Mouse (Mus musculus) limb, embryonic 12.5 days (tissue): Measurements from ENCODE around the gene Zdhhc24. TPM values are rescaled to one million over a fixed set of nuclear protein-coding genes. Genes with fewer than 3 reads are reported as not detected.

ENCODE experiments used
- ATAC-seq: fragments of 200-750 bp; cut with Nextera tagmentation; 2 replicates; pipeline ENCODE4 v1.8.0; 2017; ENCODE audit warnings: low read depth, moderate TSS enrichment; ENCODE audit not compliant: insufficient number of reproducible peaks, insufficient read depth, low FRiP score, low TSS enrichment
- H3K27ac ChIP-seq: fragments of 300-500 bp; sonication (generic); 2 replicates; pipeline ENCODE4 v1.5.1; 2016; ENCODE audit warnings: mild to moderate bottlenecking, moderate library complexity
- H3K27me3 ChIP-seq: fragments of 300-500 bp; sonication (generic); 2 replicates; pipeline ENCODE4 v1.6.1; 2016; ENCODE audit warnings: mild to moderate bottlenecking, moderate library complexity
- H3K36me3 ChIP-seq: fragments of 300-500 bp; sonication (generic); 2 replicates; pipeline ENCODE4 v1.6.1; 2016; ENCODE audit warnings: mild to moderate bottlenecking, moderate library complexity
- H3K4me1 ChIP-seq: fragments of 300-500 bp; sonication (generic); replicated peaks from 2 replicates; pipeline ENCODE4 v1.6.1; 2016
- H3K4me2 ChIP-seq: fragments of 300-500 bp; sonication (generic); 2 replicates; pipeline ENCODE4 v1.6.1; 2016; ENCODE audit warnings: mild to moderate bottlenecking, moderate library complexity
- H3K4me3 ChIP-seq: fragments of 300-500 bp; sonication (generic); replicated peaks from 2 replicates; pipeline ENCODE4 v1.5.1; 2016; ENCODE audit warnings: mild to moderate bottlenecking
- H3K9ac ChIP-seq: fragments of 300-500 bp; sonication (generic); replicated peaks from 2 replicates; pipeline ENCODE4 v1.6.1; 2016; ENCODE audit warnings: mild to moderate bottlenecking, moderate library complexity
- H3K9me3 ChIP-seq: fragments of 300-500 bp; sonication (generic); 2 replicates; pipeline ENCODE4 v1.6.1; 2016; ENCODE audit warnings: mild to moderate bottlenecking, moderate library complexity
- WGBS: fragments of 180-500 bp; shearing (Covaris S2); methylation state at CpG from one replicate; pipeline ENCODE4 v1.1.7; 2016; 5-methylcytosine and 5-hydroxymethylcytosine counted together
- polyA plus RNA-seq: library from polyadenylated mRNA; unstranded; fragments of >200 nt; fragmentation: Nextera tagmentation; extraction: Ambion mirVana; gene quantifications from 2 replicates; pipeline ENCODE4 v1.2.1, GENCODE M21; 2016

Zdhhc24 gene
- polyA plus RNA-seq, 1 experiment from 2014 or later: 9.5 TPM

DNA sequence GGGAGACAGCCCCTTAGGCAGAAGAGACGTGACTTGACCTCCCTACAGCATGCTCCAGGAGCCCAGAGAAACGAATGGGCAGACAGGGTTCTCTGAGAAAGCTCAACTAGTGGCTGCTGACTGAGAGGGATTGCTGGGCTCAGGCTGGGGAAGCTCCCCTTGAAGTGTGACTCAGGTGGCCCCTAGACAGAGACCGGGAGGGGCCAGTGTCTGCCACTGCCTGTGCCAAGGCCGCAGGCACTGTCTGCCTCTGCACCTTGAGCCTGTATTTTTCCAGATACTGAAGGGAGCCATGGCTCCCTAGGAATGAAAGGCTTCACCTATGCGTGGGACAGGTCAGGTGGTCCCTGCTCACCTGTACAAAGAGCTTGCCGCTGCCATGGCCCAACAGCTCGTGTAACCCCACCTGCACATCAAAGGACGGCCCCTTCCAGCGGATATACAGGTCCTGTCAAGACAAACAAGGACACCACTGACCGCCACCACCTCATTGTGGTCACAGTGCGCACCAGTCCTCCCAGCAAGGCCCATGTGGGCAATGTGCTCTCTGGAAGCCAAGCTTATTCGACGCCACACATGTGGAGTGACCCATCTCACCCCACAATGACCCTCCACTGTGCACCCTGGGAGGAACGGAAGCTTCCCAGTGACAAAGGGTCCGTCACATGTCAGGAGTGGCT is 37.6 kb downstream of the Zdhhc24 start:
- no peak overlapping the region for H3K27ac ChIP-seq
- no peaks in the 10 kb centered on the region for H3K9me3 ChIP-seq
- peaks cover 98% of the 10 kb centered on the region for H3K36me3 ChIP-seq
- no peaks in the 10 kb centered on the region for H3K27me3 ChIP-seq
- H3K4me1 ChIP-seq: no peaks in the 10 kb centered on the region
- no peak overlapping the region for H3K4me3 ChIP-seq
- H3K9ac ChIP-seq: no peak overlapping the region
- H3K4me2 ChIP-seq: no peak overlapping the region
- no peak for ATAC-seq
- WGBS: 93% methylated on average over 15 of the region's 15 CpGs

DNA sequence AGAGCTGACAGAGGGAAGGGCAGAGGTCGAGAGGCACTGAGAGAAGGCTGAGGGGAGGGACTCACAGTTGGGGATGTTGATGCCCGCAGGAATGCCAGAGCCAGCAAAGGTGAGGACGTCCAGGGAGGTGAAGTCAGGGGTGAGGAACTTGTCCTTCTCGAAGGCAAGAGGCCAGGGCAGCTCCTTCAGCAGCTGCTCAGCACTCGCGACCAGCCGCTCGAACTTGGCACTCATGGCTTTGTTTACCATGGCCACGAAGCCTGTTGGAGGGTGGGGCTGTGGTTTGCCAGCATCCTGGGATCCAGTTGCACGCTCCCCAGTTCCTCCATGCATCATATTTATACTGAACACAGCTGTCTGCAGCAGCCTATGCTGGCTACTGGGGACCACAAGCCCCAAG is 38.4 kb downstream of the Zdhhc24 start:
- Histone ChIP-seq H3K9me3 (no peaks in the 10 kb centered on the region), H3K4me2 (no peak overlapping the region), H3K4me1 (no peaks in the 10 kb centered on the region), H3K4me3 (no peak overlapping the region), H3K27ac (no peak overlapping the region), H3K27me3 (no peaks in the 10 kb centered on the region), H3K36me3 (peaks cover 98% of the 10 kb centered on the region), H3K9ac (no peak overlapping the region)
- 87% methylated on average over 10 of the region's 10 CpGs for WGBS
- no peak for ATAC-seq

- Histone ChIP-seq H3K27ac (no peak overlapping the region), H3K9me3 (no peaks in the 10 kb centered on the region), H3K9ac (no peak overlapping the region), H3K27me3 (no peaks in the 10 kb centered on the region), H3K4me1 (no peaks in the 10 kb centered on the region), H3K36me3 (peaks cover 98% of the 10 kb centered on the region), H3K4me2 (no peak overlapping the region), H3K4me3 (no peak overlapping the region)
- no peak for ATAC-seq
- 89% methylated on average over 6 of the region's 6 CpGs for WGBS
These were observed 41.2 kb downstream of the Zdhhc24 start for GRCm38 (mm10) chr19:4919652-4920051.

GRCm38 (mm10) chr19:4925121-4925860 is 46.8 kb downstream of the Zdhhc24 start:
- no peak for ATAC-seq

DNA sequence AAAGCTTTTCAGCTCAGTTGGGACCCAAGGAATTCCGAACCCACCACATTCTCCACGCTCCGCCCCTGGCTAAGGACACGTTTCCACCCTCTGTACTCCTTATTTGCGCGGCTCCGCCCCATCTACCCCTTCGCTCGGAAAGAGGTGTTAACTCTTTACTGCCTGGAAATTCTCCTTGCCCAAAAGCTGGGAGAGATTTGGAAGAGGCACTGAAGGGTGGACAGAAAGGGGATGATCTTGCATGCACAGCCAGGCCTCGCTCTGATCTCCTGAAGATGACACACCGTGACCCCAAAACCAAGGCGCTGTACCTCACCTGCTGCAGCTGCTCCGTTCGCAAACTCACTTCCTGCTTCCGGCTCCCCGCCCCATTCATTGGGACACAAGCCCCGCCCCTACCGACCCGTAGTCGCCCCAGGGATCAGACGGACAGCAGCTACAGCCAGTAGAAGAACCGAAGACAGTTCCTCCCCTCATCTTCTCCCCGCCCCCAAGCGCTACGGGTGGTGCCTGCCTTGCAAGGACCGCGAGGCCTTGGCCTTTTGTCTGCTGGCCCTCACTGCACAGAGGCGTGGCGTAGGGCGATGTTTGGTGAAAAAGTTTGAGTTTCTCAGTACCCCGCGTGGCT is 49.5 kb downstream of the Zdhhc24 start, which contains the start of gene Dpp3:
TSS of gene Dpp3 (minus strand) at position 384 of the 628 bp plus-strand sequence.
- peak; percentile 98 for ATAC-seq
- peak within 1 kb of the TSS; percentile 86 for H3K27ac ChIP-seq
- under 1% methylated on average over 32 of the region's 32 CpGs for WGBS
- H3K9me3 ChIP-seq: no peaks in the 10 kb centered on the region
- H3K4me1 ChIP-seq: peaks cover 17% of the 10 kb centered on the region
- H3K4me2 ChIP-seq: peak within 1 kb of the TSS; percentile 71
- no peaks in the 10 kb centered on the region for H3K27me3 ChIP-seq
- peak within 1 kb of the TSS; percentile 54 for H3K4me3 ChIP-seq
- H3K36me3 ChIP-seq: peaks cover 33% of the 10 kb centered on the region
- peak within 1 kb of the TSS; percentile 67 for H3K9ac ChIP-seq

More at GRCm38 (mm10) chr19:4925121-4925860, 46.8 kb downstream of the Zdhhc24 start:
- H3K27me3 ChIP-seq: no peaks in the 10 kb centered on the region
- H3K9ac ChIP-seq: no peak overlapping the region
- H3K9me3 ChIP-seq: no peaks in the 10 kb centered on the region
- H3K4me1 ChIP-seq: peaks cover 17% of the 10 kb centered on the region
- H3K36me3 ChIP-seq: peaks cover 61% of the 10 kb centered on the region
- H3K27ac ChIP-seq: no peak overlapping the region
- 96% methylated on average over 11 of the region's 11 CpGs for WGBS
- no peak overlapping the region for H3K4me2 ChIP-seq
- H3K4me3 ChIP-seq: no peak overlapping the region

DNA sequence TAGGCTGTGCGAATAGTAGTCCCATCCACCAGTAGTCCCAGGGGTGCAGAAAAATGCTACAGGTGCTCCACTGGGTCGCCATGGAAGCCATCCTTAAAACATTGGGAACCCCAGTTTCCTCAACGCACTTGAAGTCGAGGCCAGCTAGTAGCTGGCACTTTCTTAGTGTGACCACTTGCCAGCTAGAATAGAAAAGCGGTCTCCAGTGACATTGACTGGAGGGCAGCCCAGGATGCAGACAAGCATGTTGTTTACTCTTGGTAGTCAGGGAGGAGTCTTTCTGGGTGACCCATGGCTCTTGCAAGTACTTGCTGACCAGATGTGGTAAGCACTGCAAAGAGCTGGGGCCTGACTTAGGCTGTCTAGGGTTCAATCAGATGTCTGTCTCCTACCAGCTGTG is 50.3 kb downstream of the Zdhhc24 start:
- Histone ChIP-seq H3K9me3 (no peaks in the 10 kb centered on the region), H3K27me3 (no peaks in the 10 kb centered on the region), H3K27ac (peak overlapping the region; percentile 86), H3K4me3 (peak overlapping the region; percentile 54), H3K9ac (peak overlapping the region; percentile 67), H3K4me1 (peaks cover 17% of the 10 kb centered on the region), H3K36me3 (peaks cover 30% of the 10 kb centered on the region), H3K4me2 (peak overlapping the region; percentile 71)
- WGBS: 66% methylated on average over 5 of the region's 5 CpGs
- no peak; the same call in 1 of the 2 replicates for ATAC-seq

Other genes starting within 250 kb of the Zdhhc24 start
- gene Gm960, start 180.0 kb upstream of the Zdhhc24 start, polyA plus RNA-seq: 5.6 and 6.9 TPM in 2 replicates
- gene Sptbn2, start 167.5 kb upstream of the Zdhhc24 start, polyA plus RNA-seq: 2.6 and 2.7 TPM in 2 replicates
- 111 and 116 TPM in 2 replicates for gene Rbm4b, start 122.2 kb upstream of the Zdhhc24 start, polyA plus RNA-seq
- gene Rbm4, start 84.8 kb upstream of the Zdhhc24 start, polyA plus RNA-seq: 80.1 and 90.2 TPM in 2 replicates
- 36.3 and 57.2 TPM in 2 replicates for gene Gm21992, start 67.1 kb upstream of the Zdhhc24 start, polyA plus RNA-seq
- 113 and 114 TPM in 2 replicates for gene Rbm14, start 67.0 kb upstream of the Zdhhc24 start, polyA plus RNA-seq
- gene Ccs, start 39.3 kb upstream of the Zdhhc24 start, polyA plus RNA-seq: 56.4 and 60.4 TPM in 2 replicates
- gene Ccdc87, start 39.3 kb upstream of the Zdhhc24 start, polyA plus RNA-seq: 0.06 and 0.09 TPM in 2 replicates
- gene Ctsf, start 23.5 kb upstream of the Zdhhc24 start, polyA plus RNA-seq: 31.6 and 36.0 TPM in 2 replicates
- gene Actn3, start 759 bp upstream of the Zdhhc24 start, polyA plus RNA-seq: 9.0 and 9.1 TPM in 2 replicates
- gene Bbs1, start 28.0 kb downstream of the Zdhhc24 start, polyA plus RNA-seq: 5.1 and 6.5 TPM in 2 replicates
- 148 and 152 TPM in 2 replicates for gene Dpp3, start 49.6 kb downstream of the Zdhhc24 start, polyA plus RNA-seq
- gene Peli3, start 64.5 kb downstream of the Zdhhc24 start, polyA plus RNA-seq: 3.4 and 4.5 TPM in 2 replicates
- 153 and 154 TPM in 2 replicates for gene Mrpl11, start 83.5 kb downstream of the Zdhhc24 start, polyA plus RNA-seq
- not detected in 2 replicates for gene Npas4, start 111.6 kb downstream of the Zdhhc24 start, polyA plus RNA-seq
- gene Slc29a2, start 145.2 kb downstream of the Zdhhc24 start, polyA plus RNA-seq: 4.9 and 5.7 TPM in 2 replicates
- gene B4gat1, start 160.2 kb downstream of the Zdhhc24 start, polyA plus RNA-seq: 42.3 and 44.8 TPM in 2 replicates
- gene AC124502.3, start 160.2 kb downstream of the Zdhhc24 start, polyA plus RNA-seq: 2.4 and 4.1 TPM in 2 replicates
- gene Brms1, start 162.7 kb downstream of the Zdhhc24 start, polyA plus RNA-seq: 48.3 and 49.5 TPM in 2 replicates
- 2.4 and 2.5 TPM in 2 replicates for gene Rin1, start 171.8 kb downstream of the Zdhhc24 start, polyA plus RNA-seq
- 30.6 and 38.1 TPM in 2 replicates for gene Cd248, start 189.4 kb downstream of the Zdhhc24 start, polyA plus RNA-seq
- gene Tmem151a, start 206.9 kb downstream of the Zdhhc24 start, polyA plus RNA-seq: 2.3 and 2.8 TPM in 2 replicates
- gene Yif1a, start 209.9 kb downstream of the Zdhhc24 start, polyA plus RNA-seq: 60.7 and 69.4 TPM in 2 replicates
- gene Cnih2, start 219.9 kb downstream of the Zdhhc24 start, polyA plus RNA-seq: 43.0 and 46.3 TPM in 2 replicates
- 237 and 239 TPM in 2 replicates for gene Rab1b, start 228.4 kb downstream of the Zdhhc24 start, polyA plus RNA-seq
- gene Klc2, start 239.9 kb downstream of the Zdhhc24 start, polyA plus RNA-seq: 28.1 and 32.1 TPM in 2 replicates